Mouse (Mus musculus): ENCODE results near the gene Acoxl.

DNA sequence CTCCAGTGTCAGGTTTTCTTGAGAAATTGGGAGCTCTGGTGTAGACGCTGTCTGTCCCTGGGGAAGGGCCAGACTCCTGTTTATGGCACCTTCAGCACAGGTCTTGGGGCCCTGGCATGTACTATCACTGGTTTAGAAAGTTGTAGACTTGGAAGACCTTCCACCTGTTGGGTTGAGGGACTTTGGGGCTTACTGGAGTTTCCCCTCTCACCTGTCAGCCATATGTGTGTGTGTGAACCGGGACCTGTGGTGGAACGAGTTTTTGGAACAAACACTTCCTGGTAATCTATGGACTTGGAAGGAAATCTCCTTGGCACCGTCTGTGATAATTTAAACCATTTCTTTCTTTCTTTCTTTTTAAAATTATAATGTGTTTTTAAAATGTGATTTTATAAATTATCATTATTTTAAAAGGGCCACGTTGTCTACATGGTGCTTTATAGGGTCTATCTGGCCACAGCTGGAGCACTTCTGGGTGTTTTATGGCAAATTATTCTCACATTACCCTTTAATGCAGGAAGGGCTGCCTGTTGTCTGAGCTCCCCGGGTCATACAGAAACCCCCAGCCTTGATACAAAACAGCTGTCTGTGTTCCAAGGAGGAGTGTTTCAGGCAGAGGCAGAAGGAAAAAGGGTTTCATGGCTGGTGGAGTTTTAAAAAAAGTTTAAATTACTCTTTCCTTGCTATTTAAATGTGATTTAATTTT is 68.5 kb downstream of the Acoxl start:
- no peak for TF ChIP-seq POLR2A (IDR thresholded peaks at IDR 0.05; ENCODE audit: insufficient read depth, low read depth, low read length)
- TF ChIP-seq CTCF (IDR thresholded peaks at IDR 0.05; ENCODE audit: insufficient read depth, low read depth, low read length): no peak

All from olfactory bulb, adult 2 months (tissue).